Mouse (Mus musculus) G1E (cell line): ENCODE results near the gene Iffo1.

Experiments used
- CTCF ChIP-seq: IDR thresholded peaks from 2 replicates; pipeline ENCODE4 v1.5.1; 2012; ENCODE audit warnings: low read depth, low read length, inconsistent platforms, mixed read lengths
- GATA1 ChIP-seq: IDR thresholded peaks from 2 replicates; pipeline ENCODE4 v1.6.1; 2012; ENCODE audit warnings: borderline replicate concordance, low read length, inconsistent platforms, mixed read lengths
- GATA2 ChIP-seq: IDR thresholded peaks from 2 replicates; pipeline ENCODE4 v1.6.1; 2012; ENCODE audit warnings: low read depth, low read length, inconsistent platforms, borderline replicate concordance
- TAL1 ChIP-seq: conservative IDR thresholded peaks from 2 replicates; pipeline ENCODE4 v1.6.1; 2012; ENCODE audit warnings: low read depth, low read length, inconsistent platforms, mixed read lengths

- TF ChIP-seq CTCF (no peak), GATA2 (no peak), GATA1 (no peak), TAL1 (no peak)
Measured at GRCm38 (mm10) chr6:125191332-125192015, 46.4 kb downstream of the Iffo1 start, which contains the start of the genes Ncapd2 and Mrpl51.
